Mouse (Mus musculus): ENCODE data around the gene Ppm1l.

Gene Ppm1l

DNA sequence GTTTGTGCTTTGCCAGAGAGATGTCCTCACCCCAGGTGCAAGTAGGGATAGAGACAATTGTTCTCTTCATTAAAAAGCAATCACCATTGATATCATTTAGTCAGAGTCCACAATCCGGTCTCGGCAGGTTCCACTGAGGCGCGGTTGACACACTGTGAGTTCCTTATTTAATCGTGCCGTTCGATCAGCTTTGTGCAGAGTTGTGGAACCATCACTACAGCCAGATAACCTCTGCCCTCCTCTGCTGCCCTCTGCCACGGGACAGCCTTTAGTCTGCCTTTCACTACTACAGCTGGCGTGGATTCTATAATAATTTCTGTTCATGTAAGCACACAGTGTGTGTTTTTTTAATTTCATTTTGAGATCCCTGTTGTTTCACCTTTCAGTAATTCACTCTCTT, 17.2 kb downstream of the Ppm1l start:
- no peak for DNase-seq (ENCODE audit: low read depth, low spot score)

DNA sequence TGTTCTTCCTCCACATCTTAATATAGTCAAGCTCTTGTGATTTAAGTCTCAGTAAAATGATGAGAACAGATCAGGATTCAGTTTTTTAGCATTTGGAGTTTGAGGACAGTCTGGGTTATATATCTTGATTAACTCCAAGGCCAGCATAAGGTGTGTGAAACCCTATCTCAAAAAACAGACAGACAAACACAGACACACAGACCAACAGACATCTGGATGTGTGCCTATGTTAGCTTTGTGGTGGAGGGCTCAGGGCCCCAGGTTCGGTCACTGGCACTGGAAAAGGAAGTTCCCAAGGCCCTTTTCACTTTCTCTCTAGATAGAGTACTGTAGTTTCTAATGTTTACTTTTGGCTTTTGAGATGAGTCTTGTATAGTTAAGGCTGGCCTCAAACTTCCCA, 23.8 kb downstream of the Ppm1l start:
- DNase-seq (ENCODE audit: low read depth, low spot score): no peak

DNA sequence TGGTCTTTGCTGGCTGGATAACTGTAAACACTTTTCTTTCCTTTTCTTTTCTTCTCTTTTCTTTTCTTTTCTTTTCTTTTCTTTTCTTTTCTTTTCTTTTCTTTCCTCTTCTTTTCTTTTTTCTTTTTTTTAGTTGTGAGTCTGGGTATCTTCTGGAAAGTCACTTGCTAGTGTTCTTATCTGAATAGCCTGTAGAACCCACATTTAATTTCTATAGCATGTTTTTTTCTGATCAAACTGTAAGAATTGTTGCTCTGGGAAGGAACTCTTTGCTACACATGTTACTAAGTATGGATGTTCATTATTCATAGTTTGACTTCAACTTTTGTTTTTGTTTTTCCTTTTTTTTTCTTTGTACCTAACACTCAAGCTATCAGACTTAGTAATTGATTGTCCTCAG, 24.3 kb downstream of the Ppm1l start:
- no peak for DNase-seq (ENCODE audit: low read depth, low spot score)

DNA sequence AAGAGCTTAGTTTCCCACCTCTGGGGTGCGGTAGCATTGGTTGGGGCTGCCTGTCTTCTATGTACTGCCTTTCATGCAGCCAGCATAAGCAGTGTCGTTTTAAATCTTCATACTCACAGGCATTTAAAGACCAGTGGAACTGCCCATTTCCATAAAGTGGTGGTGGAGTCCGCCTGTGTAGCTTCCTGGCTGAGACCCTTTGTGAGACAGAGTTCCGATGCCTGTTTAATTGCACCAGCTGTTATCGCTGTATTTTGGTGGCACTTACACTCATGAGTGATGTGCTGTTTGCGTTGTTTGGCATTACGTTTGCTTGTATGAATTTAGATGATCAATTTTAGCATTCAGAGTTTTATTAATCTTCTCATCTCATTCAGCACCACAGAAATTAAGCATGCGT, 24.9 kb downstream of the Ppm1l start:
- DNase-seq (ENCODE audit: low read depth, low spot score): no peak

DNA sequence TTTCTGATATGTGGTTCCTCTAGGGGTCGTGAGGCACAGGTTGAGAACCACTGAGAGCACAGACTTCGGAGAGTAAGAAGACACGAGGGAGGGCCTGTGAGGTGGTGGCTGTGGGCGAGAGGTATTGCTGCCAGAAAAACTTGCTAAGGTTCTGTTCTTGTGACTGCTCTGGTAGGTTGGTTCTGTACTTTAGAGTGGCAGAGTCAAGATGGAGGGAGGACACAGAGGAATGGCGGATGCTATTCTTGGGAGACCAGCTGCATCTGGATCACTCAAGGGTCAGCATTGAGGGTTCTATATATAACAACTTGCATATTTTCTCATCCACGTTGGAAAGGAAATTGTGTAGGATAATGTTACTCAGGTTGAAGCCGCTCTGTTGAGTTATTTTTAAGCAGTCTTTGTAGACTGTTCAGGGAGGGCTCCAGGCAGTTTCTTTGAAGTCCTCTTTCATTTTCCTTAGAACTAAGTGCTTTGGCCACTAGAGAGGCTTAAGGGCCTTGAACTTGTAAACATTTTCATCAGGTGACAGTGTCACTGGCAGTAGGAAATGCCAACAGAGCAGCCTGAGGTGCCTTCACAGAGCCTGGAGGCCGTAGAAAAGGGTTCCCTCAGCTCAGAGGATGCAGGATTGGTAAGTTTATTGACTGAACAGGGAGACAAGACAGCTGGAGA, 25.7 kb downstream of the Ppm1l start:
- no peak for DNase-seq (ENCODE audit: low read depth, low spot score)

DNA sequence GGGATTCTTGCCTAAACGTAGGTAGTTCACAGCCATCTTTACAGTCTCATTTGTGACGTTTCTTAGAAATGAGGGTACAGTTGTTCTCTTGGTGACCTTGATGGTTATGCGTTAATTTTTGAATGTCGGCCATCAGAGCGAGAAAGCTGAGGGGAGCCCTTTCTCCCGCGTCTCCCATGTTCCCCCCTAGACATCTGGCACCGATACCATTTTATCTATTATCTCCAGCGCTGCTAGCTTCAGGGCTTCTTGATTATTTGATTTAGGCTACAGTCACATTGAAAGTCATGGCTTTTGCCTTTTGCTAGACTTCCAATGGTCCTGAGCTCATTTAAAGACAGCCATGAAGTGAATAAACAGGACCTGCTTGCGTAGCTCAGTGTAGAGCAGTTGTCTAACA, 26.5 kb downstream of the Ppm1l start:
- no peak for DNase-seq (ENCODE audit: low read depth, low spot score)

DNA sequence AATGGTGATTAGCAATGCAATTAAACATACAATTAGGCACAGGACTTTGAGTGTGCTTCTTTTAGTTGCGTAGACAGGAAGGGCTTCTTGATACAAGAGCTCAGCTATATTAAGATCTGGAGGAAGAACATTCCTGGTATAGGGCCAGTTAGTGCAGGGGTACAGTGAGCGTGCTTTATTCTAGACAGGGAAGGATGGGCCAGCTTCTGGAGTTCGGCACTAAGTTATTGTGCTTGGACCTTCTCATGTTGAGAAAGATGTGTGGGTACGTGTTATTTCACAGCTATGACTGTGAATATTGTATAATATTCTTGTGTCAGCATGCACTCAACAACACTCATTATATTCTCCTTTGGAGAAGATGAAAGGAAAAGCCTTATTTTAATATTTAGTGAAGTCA, 29.9 kb downstream of the Ppm1l start:
- no peak for DNase-seq (ENCODE audit: low read depth, low spot score)

DNA sequence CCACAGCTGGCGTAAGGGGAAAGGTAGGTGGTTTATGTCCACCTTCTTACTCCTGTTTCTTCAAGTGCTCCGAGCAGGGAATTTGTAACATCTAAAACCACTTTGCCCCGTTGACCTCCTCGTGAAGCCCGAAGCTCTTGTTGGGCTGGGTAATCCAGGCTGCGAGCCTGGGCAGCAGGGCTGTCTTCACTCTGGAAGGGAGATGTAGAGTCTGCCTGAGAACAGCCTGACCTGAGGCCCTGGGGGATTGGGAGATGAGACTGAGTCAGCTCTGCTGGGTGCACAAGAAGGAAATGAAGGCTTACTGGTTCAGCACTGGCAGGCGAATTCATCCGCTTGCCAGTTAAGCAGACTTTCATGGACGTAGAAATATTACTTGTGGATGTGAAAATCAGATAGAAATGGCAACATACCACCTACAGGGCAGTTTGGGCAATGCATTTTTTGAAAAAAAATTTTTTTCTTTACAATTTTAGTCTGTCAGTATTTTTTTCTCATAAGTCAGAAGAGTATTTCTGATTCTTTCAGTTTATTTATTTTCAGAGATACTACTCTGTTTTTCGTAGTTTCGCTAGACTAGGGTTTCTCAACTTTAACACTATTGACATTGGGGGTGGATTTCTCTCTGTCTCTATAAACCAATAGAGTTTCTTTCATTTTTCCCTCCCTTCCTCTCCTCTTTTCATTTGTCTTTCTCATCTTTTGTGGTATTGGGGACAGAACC, 31.7 kb downstream of the Ppm1l start:
- no peak for DNase-seq (ENCODE audit: low read depth, low spot score)

DNA sequence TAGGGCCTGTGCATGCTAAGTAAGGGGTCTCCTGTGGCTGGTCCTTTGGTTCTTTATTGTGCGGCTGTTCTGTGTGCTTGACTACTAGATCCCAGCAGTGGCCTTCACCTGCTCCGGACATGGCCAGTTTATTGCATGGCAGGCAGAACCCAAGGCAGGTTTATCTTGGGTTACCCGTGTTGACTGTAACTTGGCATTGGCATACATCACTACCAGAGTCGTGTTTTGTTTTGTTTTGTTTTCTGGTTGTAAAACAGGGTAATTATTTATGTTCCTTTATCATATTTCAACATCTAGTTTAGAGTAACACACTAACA, 32.2 kb downstream of the Ppm1l start:
- DNase-seq (ENCODE audit: low read depth, low spot score): no peak

DNA sequence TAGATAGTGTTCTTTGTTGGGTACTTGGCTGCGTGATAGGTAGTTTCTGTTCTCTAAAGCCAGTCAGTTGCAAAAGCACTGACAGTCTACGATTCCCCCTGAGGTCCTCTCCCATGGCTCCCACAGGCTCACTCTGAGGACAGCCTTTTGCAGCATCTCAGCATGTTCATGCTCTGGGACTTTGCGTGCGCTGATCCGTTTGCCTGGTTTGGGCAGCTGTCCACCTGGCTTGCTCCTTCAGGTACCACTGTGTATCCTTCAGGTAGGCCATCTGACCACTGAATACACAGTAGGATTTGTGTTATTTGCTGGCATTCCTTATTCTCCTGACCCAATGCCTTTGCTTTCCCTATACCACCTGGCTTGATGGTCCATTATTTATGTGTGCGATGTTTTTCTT, 33.3 kb downstream of the Ppm1l start:
- no peak for DNase-seq (ENCODE audit: low read depth, low spot score)

DNA sequence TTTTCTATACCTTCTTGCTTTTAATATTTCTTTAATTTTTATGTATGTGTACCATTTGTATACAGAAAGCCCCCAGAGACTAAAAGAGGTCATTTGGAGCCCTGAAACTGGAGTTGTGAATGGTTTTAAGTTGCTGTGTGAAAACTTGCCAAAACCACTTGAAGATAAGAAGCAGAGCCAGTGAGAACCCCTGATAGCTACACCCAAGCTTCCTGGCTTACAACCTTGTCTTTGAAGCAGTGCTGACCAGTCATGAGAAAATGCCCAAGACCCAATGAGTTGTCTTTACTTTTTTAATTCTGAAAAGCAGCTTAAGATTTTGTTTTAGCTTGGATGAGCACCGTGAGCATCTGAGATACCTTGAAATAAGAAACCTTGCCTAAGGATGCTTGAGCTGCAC, 35.5 kb downstream of the Ppm1l start:
- no peak for DNase-seq (ENCODE audit: low read depth, low spot score)

DNA sequence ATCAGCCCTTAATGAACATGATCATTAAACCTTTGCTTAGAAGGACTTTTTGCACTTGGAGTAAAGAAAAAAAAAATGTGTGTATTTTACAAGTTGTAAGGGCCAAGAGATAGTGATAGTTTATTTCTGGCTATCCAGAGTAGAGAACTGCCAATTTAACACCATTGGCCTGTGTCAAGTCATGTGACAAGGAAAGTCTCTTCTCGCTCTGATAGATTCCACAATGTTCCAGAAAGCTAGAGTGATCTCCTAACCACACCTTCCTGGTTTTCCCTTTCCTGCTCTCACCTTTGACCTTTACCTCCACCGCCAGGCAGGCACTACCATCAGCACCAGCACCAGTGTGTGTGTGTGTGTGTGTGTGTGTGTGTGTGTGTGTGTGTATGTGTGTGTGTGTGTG, 38.0 kb downstream of the Ppm1l start:
- no peak for DNase-seq (ENCODE audit: low read depth, low spot score)

DNA sequence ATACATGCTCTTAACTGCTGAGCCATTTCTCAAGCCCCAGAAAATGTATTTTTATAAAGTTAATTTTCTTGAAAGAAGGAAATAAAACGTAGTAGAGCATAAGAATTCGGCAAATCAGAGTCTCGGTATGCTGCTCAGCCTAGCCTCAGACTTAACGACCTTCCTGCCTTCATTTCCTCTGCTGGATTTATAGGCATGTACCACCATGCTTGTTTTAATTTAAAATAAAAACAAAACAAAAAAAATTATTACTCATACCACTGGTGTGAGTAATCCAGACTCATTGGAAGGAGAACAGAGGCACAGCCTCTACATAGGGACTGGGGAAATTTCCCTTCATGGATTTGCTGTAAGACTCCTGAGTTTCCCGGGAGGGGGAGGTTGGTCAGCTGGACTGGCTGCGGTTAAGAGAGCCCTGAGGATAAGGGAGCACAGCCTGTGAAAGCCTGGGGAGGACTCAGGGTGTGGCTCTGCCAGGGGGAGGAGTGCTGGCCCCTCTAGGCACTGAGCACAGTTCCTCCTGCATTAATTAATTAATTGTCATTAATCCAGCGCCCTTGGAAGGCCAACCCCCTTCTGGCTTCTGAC, 39.5 kb downstream of the Ppm1l start:
- DNase-seq (ENCODE audit: low read depth, low spot score): no peak

DNA sequence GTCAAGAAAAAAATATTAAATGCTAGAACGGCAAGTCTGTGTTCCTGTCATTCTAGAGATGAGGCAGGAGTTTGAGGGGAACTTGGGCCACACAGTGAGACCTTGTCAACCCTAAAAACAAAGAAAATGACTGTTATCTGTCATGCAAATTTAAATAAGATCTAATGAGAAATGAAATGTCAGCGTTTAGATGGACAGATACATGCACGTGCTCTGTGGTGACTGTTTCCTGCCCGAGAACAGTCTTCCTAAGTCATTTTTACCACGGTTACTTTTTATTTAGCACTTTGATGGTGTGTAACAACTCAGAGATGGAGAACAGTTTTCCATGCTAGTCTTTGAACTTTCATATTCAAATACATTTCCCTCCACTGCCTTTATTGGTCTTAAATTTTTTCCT, 40.1 kb downstream of the Ppm1l start:
- DNase-seq (ENCODE audit: low read depth, low spot score): no peak

DNA sequence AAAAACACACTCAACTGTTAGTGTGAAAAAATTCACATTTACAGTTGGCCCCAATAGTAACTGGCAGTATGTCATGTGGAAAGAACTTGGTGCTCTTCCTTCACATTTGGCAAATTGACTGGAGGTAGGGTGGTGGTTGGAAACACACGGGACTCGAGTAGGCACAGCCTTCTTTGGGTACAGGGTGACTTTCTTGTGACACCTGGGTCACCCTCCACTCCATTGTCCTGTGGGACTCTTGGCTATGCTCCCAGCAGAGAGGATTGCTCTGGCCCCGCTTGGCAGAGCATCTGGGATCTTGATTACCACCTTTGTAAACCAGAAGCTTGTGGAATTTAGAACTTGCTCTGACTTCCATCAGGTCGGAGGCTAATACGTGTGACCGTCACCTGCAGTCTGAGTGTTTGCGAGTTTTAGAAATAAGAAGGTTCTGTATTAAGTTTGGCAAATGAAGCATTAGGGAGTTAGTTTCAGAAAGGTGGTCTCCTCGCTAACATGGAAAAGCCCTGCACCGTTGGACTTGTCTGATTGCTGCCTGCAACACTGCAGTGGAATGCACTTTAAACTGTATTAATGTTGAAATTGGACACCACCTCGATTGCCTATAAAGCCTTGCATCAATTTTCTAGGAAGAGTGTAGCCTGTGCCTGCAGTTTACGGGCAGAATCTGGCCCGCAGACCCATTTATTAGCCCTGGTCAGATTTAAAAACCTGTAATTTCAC, 41.4 kb downstream of the Ppm1l start:
- DNase-seq (ENCODE audit: low read depth, low spot score): no peak

DNA sequence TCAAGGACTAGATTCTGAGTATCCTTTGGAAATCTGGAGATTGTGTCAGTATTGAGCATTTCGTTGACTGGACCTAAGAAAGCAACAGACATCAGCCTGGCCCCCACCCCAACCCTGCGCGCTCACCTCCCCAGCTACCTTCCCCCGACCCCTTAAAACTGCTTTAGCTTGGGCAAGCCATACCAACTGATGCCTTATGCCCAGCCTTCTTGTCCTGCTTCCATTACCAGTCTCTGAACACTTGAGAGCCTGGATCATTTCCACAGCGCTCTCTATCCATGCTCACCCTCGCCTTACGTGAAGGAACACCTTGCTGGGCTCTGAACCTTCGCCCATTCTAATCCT, 41.9 kb downstream of the Ppm1l start:
- no peak for DNase-seq (ENCODE audit: low read depth, low spot score)

DNA sequence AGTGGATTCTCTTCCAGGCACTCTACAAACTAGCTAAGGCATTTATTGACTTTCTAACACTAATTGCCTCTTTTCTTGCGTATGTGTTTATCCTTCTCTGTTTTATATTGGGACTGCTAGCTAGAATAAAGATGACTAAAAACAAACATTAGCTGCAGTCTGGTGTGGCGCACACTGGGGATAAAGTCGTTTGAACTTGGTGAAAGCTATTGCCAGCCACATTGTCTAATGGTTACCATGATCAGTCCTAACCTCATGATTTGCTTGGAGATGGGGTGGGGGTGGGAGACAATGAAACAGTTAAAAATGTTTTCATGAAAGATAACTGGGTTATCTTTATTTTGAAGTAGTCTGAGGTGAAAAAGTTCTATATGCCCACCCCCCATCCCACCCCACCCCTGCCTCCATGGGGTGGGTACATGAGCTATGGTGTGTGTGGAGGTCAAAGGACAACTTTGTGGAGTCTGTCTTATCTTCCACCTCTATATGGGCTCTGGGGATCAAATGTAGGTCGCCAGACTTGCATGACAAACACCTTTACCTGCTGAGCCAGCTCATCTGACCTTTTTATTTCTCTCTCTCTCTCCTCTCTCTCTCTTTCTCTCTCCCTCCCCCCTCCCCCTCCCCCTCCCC, 43.7 kb downstream of the Ppm1l start:
- DNase-seq (ENCODE audit: low read depth, low spot score): no peak

DNA sequence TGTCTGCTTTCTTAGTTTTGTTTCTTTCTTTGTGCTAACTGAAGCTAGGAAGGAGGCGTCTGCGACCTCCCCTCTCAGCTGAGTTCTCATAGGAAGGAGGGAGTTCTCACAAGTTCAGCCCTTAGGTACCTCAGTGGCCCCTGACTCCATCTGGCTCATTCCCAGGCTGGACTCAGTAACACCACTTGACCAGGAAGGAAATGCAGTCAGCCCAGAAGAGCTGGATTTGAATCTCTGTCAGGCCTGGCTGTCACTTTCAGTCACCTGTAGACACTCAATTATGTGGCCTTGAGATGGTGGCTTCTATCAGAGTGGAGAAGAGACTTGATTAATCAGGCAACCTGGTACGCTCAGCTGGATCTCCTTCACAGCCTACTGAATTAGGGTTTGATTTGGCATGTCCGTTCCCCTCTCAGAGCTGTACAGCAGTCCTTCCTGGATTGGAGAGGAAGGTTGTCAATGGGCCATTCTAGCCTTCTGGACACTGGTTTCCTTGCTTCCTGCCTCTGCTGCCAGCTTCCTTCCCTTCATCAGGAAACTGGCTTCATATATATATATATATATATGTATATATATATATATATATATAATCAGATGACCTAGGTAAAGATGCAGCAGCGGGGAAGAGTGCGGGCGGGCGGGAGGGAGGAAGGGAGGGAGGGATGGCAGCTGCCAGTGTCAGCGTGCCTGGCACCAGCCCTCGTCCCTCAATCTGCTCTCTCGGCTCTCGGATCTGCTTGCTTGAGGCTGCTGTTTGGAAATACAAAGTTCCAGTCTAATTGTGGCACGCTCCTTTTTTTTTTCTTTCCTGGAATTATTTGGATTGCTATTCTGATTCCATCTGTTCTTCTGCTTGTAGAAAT, 45.1 kb downstream of the Ppm1l start:
- DNase-seq (ENCODE audit: low read depth, low spot score): no peak

DNA sequence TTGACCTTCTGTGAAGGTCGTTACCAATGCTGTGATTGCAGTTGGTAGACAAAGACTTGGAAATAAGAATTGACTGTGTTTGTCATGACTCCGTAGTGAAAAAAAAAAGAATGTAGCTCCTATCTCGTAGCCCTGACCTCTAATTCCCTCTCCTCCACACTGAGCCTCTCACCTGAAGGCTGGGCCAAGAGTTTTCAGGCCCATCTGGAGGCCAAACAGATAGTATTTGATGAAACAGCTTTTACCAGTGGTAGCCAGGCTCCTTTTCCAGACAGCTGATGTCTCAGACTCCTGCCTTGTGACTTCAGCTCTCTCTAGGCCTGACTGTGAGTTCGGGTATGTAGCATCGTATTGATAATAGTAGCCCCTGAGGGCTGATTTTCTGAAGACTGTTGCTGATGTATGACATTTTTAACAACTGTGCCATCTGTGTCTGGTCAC, 45.7 kb downstream of the Ppm1l start:
- DNase-seq (ENCODE audit: low read depth, low spot score): no peak

DNA sequence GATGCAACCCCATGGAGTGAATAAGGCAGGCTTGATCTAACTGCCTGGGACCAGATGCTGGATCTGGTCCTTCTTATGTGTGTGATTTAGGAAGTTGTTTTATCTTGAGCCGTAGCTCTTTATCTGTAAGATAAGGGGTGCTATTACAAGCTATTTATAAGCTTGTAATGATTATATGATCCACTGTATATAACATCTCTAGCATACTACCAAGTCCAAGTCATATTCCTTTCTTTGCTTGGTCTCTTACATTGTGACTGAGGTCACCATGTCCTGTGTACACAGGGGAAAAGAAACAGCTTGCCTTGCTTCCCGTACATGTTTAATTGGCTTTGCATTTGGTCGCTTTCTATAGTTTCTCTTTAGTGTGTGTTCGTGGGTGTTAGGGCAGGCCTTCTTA, 46.2 kb downstream of the Ppm1l start:
- DNase-seq (ENCODE audit: low read depth, low spot score): no peak

DNA sequence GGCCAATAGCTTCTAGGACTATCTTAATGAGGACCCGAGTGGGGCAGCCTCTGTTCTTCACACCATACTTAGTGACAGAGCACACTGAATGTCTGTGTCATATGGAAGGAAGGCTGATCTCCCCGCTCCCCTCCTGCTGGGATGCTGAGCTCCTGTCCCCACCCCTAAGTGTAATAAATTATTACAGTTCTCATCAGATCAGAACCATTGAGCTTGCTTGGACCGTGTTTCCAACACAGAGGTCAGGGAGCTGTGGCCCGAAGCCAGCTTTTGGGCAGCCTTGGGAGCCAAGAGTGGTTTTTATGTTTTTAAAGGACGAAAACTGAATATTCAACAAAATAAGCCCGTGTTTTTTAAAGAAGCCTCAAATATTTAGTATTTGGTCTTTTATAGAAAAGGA, 47.5 kb downstream of the Ppm1l start:
- DNase-seq (ENCODE audit: low read depth, low spot score): no peak

Data from ZHBTc4 (cell line).